Mouse (Mus musculus) kidney, postnatal 4 days (tissue): ENCODE results near the gene Zfp27.

ENCODE experiments used
- DNase-seq, 2 experiments: peaks; one replicate each; pipeline ENCODE4 v3.0.0; 2021; ENCODE audit warnings: mixed read lengths in 2 of 2

The Zfp27 gene

GRCm38 (mm10) chr7:29905966-29906681, at the start of gene Zfp27:
TSS of gene Zfp27 (minus strand) at chr7:29906572.
- DNase-seq = peak; percentile 64 to 82

- peak; percentile 60 to 68 for DNase-seq
Measured at GRCm38 (mm10) chr7:29954731-29955130, 48.4 kb upstream of the Zfp27 start.

- DNase-seq = peak; percentile 83 to 88
Measured at GRCm38 (mm10) chr7:29953513-29954401, 47.4 kb upstream of the Zfp27 start, which contains the start of gene Zfp74. TSS of gene Zfp74 (minus strand) at chr7:29954089.

- DNase-seq = no peak
Measured at GRCm38 (mm10) chr7:29953086-29953485, 46.7 kb upstream of the Zfp27 start.

GRCm38 (mm10) chr7:29944201-29944600, 37.8 kb upstream of the Zfp27 start:
- no peak for DNase-seq

GRCm38 (mm10) chr7:29943720-29944119, 37.3 kb upstream of the Zfp27 start:
- DNase-seq = no peak

GRCm38 (mm10) chr7:29942740-29943139, 36.4 kb upstream of the Zfp27 start:
- no peak for DNase-seq

- no peak for DNase-seq
Measured at GRCm38 (mm10) chr7:29941027-29941426, 34.7 kb upstream of the Zfp27 start.

GRCm38 (mm10) chr7:29938856-29939255, 32.5 kb upstream of the Zfp27 start:
- no peak for DNase-seq

- DNase-seq = no peak
Measured at GRCm38 (mm10) chr7:29922780-29923179, 16.4 kb upstream of the Zfp27 start.

GRCm38 (mm10) chr7:29921439-29922093, 15.2 kb upstream of the Zfp27 start:
- DNase-seq = no peak

GRCm38 (mm10) chr7:29918062-29918453, 11.7 kb upstream of the Zfp27 start:
- DNase-seq = no peak

GRCm38 (mm10) chr7:29917371-29918061, 11.1 kb upstream of the Zfp27 start:
- no peak for DNase-seq

GRCm38 (mm10) chr7:29912172-29912571, 5.8 kb upstream of the Zfp27 start:
- DNase-seq = no peak

- DNase-seq = no peak
Measured at GRCm38 (mm10) chr7:29910252-29910651, 3.9 kb upstream of the Zfp27 start.

- peak; percentile 87 to 92 for DNase-seq
Measured at GRCm38 (mm10) chr7:29908130-29908950, 2.0 kb upstream of the Zfp27 start, which contains the start of gene Zfp383. TSS of gene Zfp383 (plus strand) at chr7:29908223.

- no peak for DNase-seq
Measured at GRCm38 (mm10) chr7:29907206-29907605, 834 bp upstream of the Zfp27 start.

- DNase-seq = peak in 1 of 2 experiments; percentile 12
Measured at GRCm38 (mm10) chr7:29906682-29907058, 298 bp upstream of the Zfp27 start.

GRCm38 (mm10) chr7:29904101-29904500, 2.3 kb downstream of the Zfp27 start:
- DNase-seq = no peak

GRCm38 (mm10) chr7:29898351-29898750, 8.0 kb downstream of the Zfp27 start:
- no peak for DNase-seq

- DNase-seq = no peak
Measured at GRCm38 (mm10) chr7:29892756-29893155, 13.6 kb downstream of the Zfp27 start.

- no peak for DNase-seq
Measured at GRCm38 (mm10) chr7:29890501-29890900, 15.9 kb downstream of the Zfp27 start.
